Mouse (Mus musculus) heart, embryonic 14.5 days (tissue): Measurements from ENCODE around the gene Agtr1a. TPM values are rescaled to one million over a fixed set of nuclear protein-coding genes. Genes with fewer than 3 reads are reported as not detected.

ENCODE experiments used
- ATAC-seq: fragments of 200-750 bp; cut with Nextera tagmentation; 2 replicates; pipeline ENCODE4 v1.8.0; 2017; ENCODE audit warnings: low read depth, moderate TSS enrichment; ENCODE audit not compliant: insufficient number of reproducible peaks, insufficient read depth, low FRiP score
- H3K27ac ChIP-seq, 2 experiments: fragments of 200-500 bp in 1 of 2; fragments of 300-500 bp in 1 of 2; sonication (generic) in 1 of 2; replicated peaks in 1 of 2; 2 replicates each; pipeline ENCODE4 v1.5.1; 2012 to 2014; ENCODE audit warnings: low read depth in 2 of 2, low read length in 2 of 2, control low read depth in 1 of 2, mild to moderate bottlenecking in 1 of 2, mixed read lengths in 1 of 2; ENCODE audit not compliant: control insufficient read depth in 1 of 2, insufficient read depth in 1 of 2
- H3K27me3 ChIP-seq: fragments of 300-500 bp; sonication (generic); 2 replicates; pipeline ENCODE4 v1.6.1; 2014; ENCODE audit warnings: mild to moderate bottlenecking, low read length, control low read depth; ENCODE audit not compliant: control insufficient read depth, insufficient read depth
- H3K36me3 ChIP-seq: fragments of 300-500 bp; sonication (generic); 2 replicates; pipeline ENCODE4 v1.6.1; 2014; ENCODE audit warnings: mild to moderate bottlenecking, control low read depth, low read length, mixed read lengths; ENCODE audit not compliant: control insufficient read depth, insufficient read depth
- H3K4me1 ChIP-seq, 2 experiments: fragments of 200-500 bp in 1 of 2; fragments of 300-500 bp in 1 of 2; sonication (generic) in 1 of 2; 2 replicates each; pipeline ENCODE4 v1.6.1; 2012 to 2014; ENCODE audit warnings: low read length in 2 of 2, control low read depth in 1 of 2, mixed read lengths in 1 of 2; ENCODE audit not compliant: control insufficient read depth in 2 of 2, insufficient read depth in 2 of 2
- H3K4me2 ChIP-seq: fragments of 300-500 bp; sonication (generic); 2 replicates; pipeline ENCODE4 v1.6.1; 2014; ENCODE audit warnings: mild to moderate bottlenecking, low read length
- H3K4me3 ChIP-seq, 2 experiments: fragments of 200-500 bp in 1 of 2; fragments of 300-500 bp in 1 of 2; sonication (generic) in 1 of 2; 2 replicates each; pipeline ENCODE4 v1.5.1; 2012 to 2014; ENCODE audit warnings: low read length in 2 of 2, mild to moderate bottlenecking in 2 of 2, control low read depth in 1 of 2, low read depth in 1 of 2, moderate library complexity in 1 of 2; ENCODE audit not compliant: control insufficient read depth in 1 of 2, insufficient read depth in 1 of 2
- H3K9ac ChIP-seq: fragments of 300-500 bp; sonication (generic); 2 replicates; pipeline ENCODE4 v1.6.1; 2014; ENCODE audit warnings: mild to moderate bottlenecking, low read length
- H3K9me3 ChIP-seq: fragments of 300-500 bp; sonication (generic); 2 replicates; pipeline ENCODE4 v1.6.1; 2016; ENCODE audit warnings: low read length, control low read depth; ENCODE audit not compliant: control insufficient read depth
- WGBS: fragments of 180-500 bp; shearing (Covaris S2); extraction: QIAGEN DNeasy Blood & Tissue Kit; methylation state at CpG from one replicate; pipeline ENCODE4 v1.1.7; 2014; 5-methylcytosine and 5-hydroxymethylcytosine counted together
- polyA plus RNA-seq: library from polyadenylated mRNA; unstranded; fragments of >200 nt; fragmentation: Nextera tagmentation; extraction: Ambion mirVana; gene quantifications from 2 replicates; pipeline ENCODE4 v1.2.1, GENCODE M21; 2014

The Agtr1a gene
- polyA plus RNA-seq, 1 experiment from 2014 or later = 15.9 TPM

- H3K27me3 ChIP-seq = no peaks in the 10 kb centered on the region
- H3K4me3 ChIP-seq = no peak overlapping the region
- H3K4me1 ChIP-seq = no peaks in the 10 kb centered on the region
- ATAC-seq = no peak
- 0 out of 2 replicates have a peak, but pooled peaks cover 3% of the 10 kb centered on the region for H3K9me3 ChIP-seq
- H3K4me2 ChIP-seq = no peak overlapping the region
- no peaks in the 10 kb centered on the region for H3K36me3 ChIP-seq
- H3K27ac ChIP-seq = no peak overlapping the region
- no peak overlapping the region for H3K9ac ChIP-seq
Observed at GRCm38 (mm10) chr13:30394123-30394522, 57.9 kb downstream of the Agtr1a start.

GRCm38 (mm10) chr13:30396431-30396830 lies 60.2 kb downstream of the Agtr1a start:
- Histone ChIP-seq H3K9ac (no peak overlapping the region), H3K36me3 (no peaks in the 10 kb centered on the region), H3K4me2 (no peak overlapping the region), H3K9me3 (0 out of 2 replicates have a peak, but pooled peaks cover 3% of the 10 kb centered on the region), H3K4me1 (no peaks in the 10 kb centered on the region), H3K4me3 (no peak overlapping the region), H3K27me3 (no peaks in the 10 kb centered on the region), H3K27ac (no peak overlapping the region)
- no peak for ATAC-seq
- 72% methylated on average over 3 of the region's 3 CpGs for WGBS

- no peak overlapping the region for H3K4me3 ChIP-seq
- no peak overlapping the region for H3K4me2 ChIP-seq
- H3K36me3 ChIP-seq = no peaks in the 10 kb centered on the region
- H3K27me3 ChIP-seq = no peaks in the 10 kb centered on the region
- WGBS = 90% methylated on average over 3 of the region's 3 CpGs
- H3K4me1 ChIP-seq = no peaks in the 10 kb centered on the region
- H3K9ac ChIP-seq = no peak overlapping the region
- no peak for ATAC-seq
- 0 out of 2 replicates have a peak, but pooled peaks cover 3% of the 10 kb centered on the region for H3K9me3 ChIP-seq
- H3K27ac ChIP-seq = no peak overlapping the region
Observed at GRCm38 (mm10) chr13:30398852-30399251, 62.6 kb downstream of the Agtr1a start.

GRCm38 (mm10) chr13:30400621-30401020 lies 64.4 kb downstream of the Agtr1a start:
- Histone ChIP-seq H3K4me1 (no peaks in the 10 kb centered on the region), H3K9me3 (0 out of 2 replicates have a peak, but pooled peaks cover 3% of the 10 kb centered on the region), H3K27me3 (no peaks in the 10 kb centered on the region), H3K27ac (no peak overlapping the region), H3K36me3 (no peaks in the 10 kb centered on the region), H3K9ac (no peak overlapping the region), H3K4me2 (no peak overlapping the region), H3K4me3 (no peak overlapping the region)
- 76% methylated on average over 8 of the region's 8 CpGs for WGBS
- ATAC-seq = no peak

GRCm38 (mm10) chr13:30403874-30404273 lies 67.6 kb downstream of the Agtr1a start:
- H3K9me3 ChIP-seq = peaks cover 4% of the 10 kb centered on the region
- no peaks in the 10 kb centered on the region for H3K36me3 ChIP-seq
- H3K4me1 ChIP-seq = no peaks in the 10 kb centered on the region
- no peak overlapping the region for H3K4me2 ChIP-seq
- ATAC-seq = no peak
- WGBS = 64% methylated on average over 3 of the region's 3 CpGs
- H3K27me3 ChIP-seq = no peaks in the 10 kb centered on the region
- H3K27ac ChIP-seq = no peak overlapping the region
- no peak overlapping the region for H3K9ac ChIP-seq
- H3K4me3 ChIP-seq = no peak overlapping the region

GRCm38 (mm10) chr13:30418611-30419010 lies 82.4 kb downstream of the Agtr1a start:
- H3K27me3 ChIP-seq = no peaks in the 10 kb centered on the region
- no peaks in the 10 kb centered on the region for H3K4me1 ChIP-seq
- no peaks in the 10 kb centered on the region for H3K36me3 ChIP-seq
- H3K4me3 ChIP-seq = no peak overlapping the region
- WGBS = 81% methylated on average over 5 of the region's 5 CpGs
- no peak for ATAC-seq
- no peak overlapping the region for H3K27ac ChIP-seq
- no peaks in the 10 kb centered on the region for H3K9me3 ChIP-seq
- H3K4me2 ChIP-seq = no peak overlapping the region
- no peak overlapping the region for H3K9ac ChIP-seq

- H3K4me1 ChIP-seq = no peaks in the 10 kb centered on the region
- H3K9me3 ChIP-seq = no peaks in the 10 kb centered on the region
- WGBS = 80% methylated on average over 4 of the region's 4 CpGs
- H3K36me3 ChIP-seq = no peaks in the 10 kb centered on the region
- no peak overlapping the region for H3K4me2 ChIP-seq
- H3K4me3 ChIP-seq = no peak overlapping the region
- ATAC-seq = no peak
- H3K9ac ChIP-seq = no peak overlapping the region
- no peaks in the 10 kb centered on the region for H3K27me3 ChIP-seq
- no peak overlapping the region for H3K27ac ChIP-seq
Observed at GRCm38 (mm10) chr13:30427008-30427407, 90.8 kb downstream of the Agtr1a start.

- H3K27ac ChIP-seq = no peak overlapping the region
- no peaks in the 10 kb centered on the region for H3K9me3 ChIP-seq
- no peak overlapping the region for H3K4me2 ChIP-seq
- H3K4me3 ChIP-seq = no peak overlapping the region
- H3K9ac ChIP-seq = no peak overlapping the region
- 88% methylated on average over 1 of the region's 1 CpGs for WGBS
- ATAC-seq = no peak
- H3K27me3 ChIP-seq = no peaks in the 10 kb centered on the region
- H3K36me3 ChIP-seq = no peaks in the 10 kb centered on the region
- H3K4me1 ChIP-seq = no peaks in the 10 kb centered on the region
Observed at GRCm38 (mm10) chr13:30427436-30427835, 91.2 kb downstream of the Agtr1a start.
